Mouse (Mus musculus) midbrain, embryonic 13.5 days (tissue): Measurements from ENCODE around the gene Btnl10. TPM values are rescaled to one million over a fixed set of nuclear protein-coding genes. Genes with fewer than 3 reads are reported as not detected.

Source experiments
- ATAC-seq: fragments of 200-750 bp; cut with Nextera tagmentation; 2 replicates; pipeline ENCODE4 v1.8.0; 2017; ENCODE audit warnings: mild to moderate bottlenecking, moderate TSS enrichment, moderate library complexity
- H3K27ac ChIP-seq: fragments of 300-500 bp; sonication (generic); 2 replicates; pipeline ENCODE4 v1.5.1; 2015; ENCODE audit warnings: inconsistent platforms, mild to moderate bottlenecking, moderate library complexity
- H3K27me3 ChIP-seq: fragments of 300-500 bp; sonication (generic); 2 replicates; pipeline ENCODE4 v1.6.1; 2015; ENCODE audit warnings: mild to moderate bottlenecking, inconsistent platforms
- H3K36me3 ChIP-seq: fragments of 300-500 bp; sonication (generic); 2 replicates; pipeline ENCODE4 v1.6.1; 2015; ENCODE audit warnings: mild to moderate bottlenecking, inconsistent platforms
- H3K4me1 ChIP-seq: fragments of 300-500 bp; sonication (generic); replicated peaks from 2 replicates; pipeline ENCODE4 v1.6.1; 2015; ENCODE audit warnings: inconsistent platforms
- H3K4me2 ChIP-seq: fragments of 300-500 bp; sonication (generic); replicated peaks from 2 replicates; pipeline ENCODE4 v1.6.1; 2015; ENCODE audit warnings: moderate library complexity, mild to moderate bottlenecking, inconsistent platforms
- H3K4me3 ChIP-seq: fragments of 300-500 bp; sonication (generic); replicated peaks from 2 replicates; pipeline ENCODE4 v1.5.1; 2015; ENCODE audit warnings: mild to moderate bottlenecking, inconsistent platforms
- H3K9ac ChIP-seq: fragments of 300-500 bp; sonication (generic); replicated peaks from 2 replicates; pipeline ENCODE4 v1.6.1; 2015; ENCODE audit warnings: mild to moderate bottlenecking, inconsistent platforms
- H3K9me3 ChIP-seq: fragments of 300-500 bp; sonication (generic); 2 replicates; pipeline ENCODE4 v1.6.1; 2016; ENCODE audit warnings: mild to moderate bottlenecking, inconsistent platforms
- WGBS: fragments of 180-500 bp; shearing (Covaris S2); methylation state at CpG from one replicate; pipeline ENCODE4 v1.1.7; 2015; 5-methylcytosine and 5-hydroxymethylcytosine counted together
- microRNA-seq: library from miRNA; unstranded; fragments of <30 nt; microRNA quantifications from one replicate; pipeline ENCODE4, GENCODE M21; 2016
- polyA plus RNA-seq: library from polyadenylated mRNA; unstranded; fragments of >200 nt; fragmentation: Nextera tagmentation; extraction: Ambion mirVana; gene quantifications from 2 replicates; pipeline ENCODE4 v1.2.1, GENCODE M21; 2015

Gene Btnl10
- polyA plus RNA-seq, 1 experiment from 2014 or later, result not detected

DNA sequence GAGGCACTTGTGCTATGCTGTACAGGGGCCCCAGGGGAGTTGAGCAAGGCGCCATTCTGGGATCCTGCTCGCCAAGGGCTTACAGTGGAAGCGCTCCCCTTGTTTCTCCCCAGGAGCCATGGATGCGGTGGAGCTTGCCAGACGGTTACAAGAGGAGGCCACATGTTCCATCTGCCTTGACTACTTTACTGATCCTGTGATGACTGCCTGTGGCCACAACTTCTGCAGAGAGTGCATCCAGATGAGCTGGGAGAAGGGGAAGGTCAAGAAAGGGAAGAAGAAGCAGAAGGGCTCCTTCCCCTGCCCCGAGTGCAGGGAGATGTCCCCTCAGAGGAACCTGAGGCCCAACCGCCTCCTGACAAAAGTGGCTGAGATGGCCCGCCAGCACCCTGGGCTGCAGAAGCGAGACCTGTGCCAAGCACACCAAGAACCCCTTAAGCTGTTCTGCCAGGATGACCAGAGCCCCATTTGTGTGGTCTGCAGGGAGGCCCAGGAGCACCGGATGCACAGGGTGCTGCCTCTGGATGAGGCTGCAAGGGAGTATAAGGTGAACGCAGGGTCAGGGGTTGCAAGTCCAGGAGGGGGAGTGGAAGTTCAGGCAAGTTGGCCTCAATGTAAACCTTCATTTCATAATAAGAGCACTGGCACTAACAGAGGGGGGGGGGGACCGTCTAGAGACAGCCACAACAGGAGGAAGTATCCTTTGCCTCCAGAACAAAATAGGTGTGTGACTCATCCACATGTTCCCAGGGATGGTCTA lies 47.5 kb downstream of the Btnl10 start:
- H3K9ac ChIP-seq, result no peak overlapping the region

GRCm38 (mm10) chr11:58967346-58967745 lies 49.6 kb downstream of the Btnl10 start:
- H3K9ac ChIP-seq, result no peak overlapping the region
- peaks cover 38% of the 10 kb centered on the region for H3K36me3 ChIP-seq
- WGBS, result 100% methylated on average over 1 of the region's 1 CpGs
- no peak overlapping the region for H3K27ac ChIP-seq
- no peak for ATAC-seq
- H3K4me3 ChIP-seq, result no peak overlapping the region
- H3K4me2 ChIP-seq, result no peak overlapping the region
- H3K4me1 ChIP-seq, result peaks cover 9% of the 10 kb centered on the region
- H3K9me3 ChIP-seq, result no peaks in the 10 kb centered on the region
- peaks cover 3% of the 10 kb centered on the region; the same call in 1 of the 2 replicates for H3K27me3 ChIP-seq

More for the DNA sequence above, 47.5 kb downstream of the Btnl10 start:
- Histone ChIP-seq H3K27ac (no peak overlapping the region), H3K4me2 (no peak overlapping the region), H3K4me1 (peaks cover 12% of the 10 kb centered on the region), H3K4me3 (no peak overlapping the region), H3K36me3 (peaks cover 20% of the 10 kb centered on the region), H3K27me3 (peaks cover 12% of the 10 kb centered on the region), H3K9me3 (peaks cover 4% of the 10 kb centered on the region; the same call in 1 of the 2 replicates)
- 47% methylated on average over 12 of the region's 12 CpGs for WGBS
- ATAC-seq, result no peak

- H3K4me2 ChIP-seq, result no peak overlapping the region
- no peak overlapping the region for H3K27ac ChIP-seq
- no peak overlapping the region for H3K9ac ChIP-seq
- H3K9me3 ChIP-seq, result no peaks in the 10 kb centered on the region
- WGBS, result 82% methylated on average over 7 of the region's 7 CpGs
- ATAC-seq, result 0 out of 2 replicates have a peak, but pooled peaks have one; percentile 27
- peaks cover 9% of the 10 kb centered on the region for H3K4me1 ChIP-seq
- H3K4me3 ChIP-seq, result no peak overlapping the region
- peaks cover 38% of the 10 kb centered on the region for H3K36me3 ChIP-seq
- no peaks in the 10 kb centered on the region for H3K27me3 ChIP-seq
These were observed 50.8 kb downstream of the Btnl10 start for GRCm38 (mm10) chr11:58968551-58968950.

DNA sequence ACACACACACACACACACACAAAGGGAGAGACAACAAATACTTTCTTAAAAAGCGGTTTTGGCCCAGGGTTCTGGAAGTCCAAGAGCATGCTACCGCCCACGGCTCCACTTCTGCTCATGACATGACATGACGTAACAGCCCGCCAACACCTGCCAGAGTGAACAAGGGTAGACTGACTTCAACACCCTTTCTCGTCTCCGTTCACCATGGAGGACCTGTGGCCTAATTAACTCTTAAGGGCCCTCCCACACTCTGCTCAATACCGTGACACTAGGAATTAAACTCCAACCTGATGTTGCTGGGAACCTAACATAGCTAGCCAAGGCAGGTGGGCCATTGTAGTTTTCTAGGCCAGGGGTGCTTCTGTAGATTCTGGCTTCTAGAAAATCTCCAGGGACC lies 51.3 kb downstream of the Btnl10 start:
- peaks cover 38% of the 10 kb centered on the region for H3K36me3 ChIP-seq
- ATAC-seq, result no peak
- H3K9me3 ChIP-seq, result no peaks in the 10 kb centered on the region
- no peak overlapping the region for H3K4me2 ChIP-seq
- peaks cover 9% of the 10 kb centered on the region for H3K4me1 ChIP-seq
- H3K27me3 ChIP-seq, result no peaks in the 10 kb centered on the region
- H3K4me3 ChIP-seq, result no peak overlapping the region
- 90% methylated on average over 8 of the region's 8 CpGs for WGBS
- H3K9ac ChIP-seq, result no peak overlapping the region
- no peak overlapping the region for H3K27ac ChIP-seq

DNA sequence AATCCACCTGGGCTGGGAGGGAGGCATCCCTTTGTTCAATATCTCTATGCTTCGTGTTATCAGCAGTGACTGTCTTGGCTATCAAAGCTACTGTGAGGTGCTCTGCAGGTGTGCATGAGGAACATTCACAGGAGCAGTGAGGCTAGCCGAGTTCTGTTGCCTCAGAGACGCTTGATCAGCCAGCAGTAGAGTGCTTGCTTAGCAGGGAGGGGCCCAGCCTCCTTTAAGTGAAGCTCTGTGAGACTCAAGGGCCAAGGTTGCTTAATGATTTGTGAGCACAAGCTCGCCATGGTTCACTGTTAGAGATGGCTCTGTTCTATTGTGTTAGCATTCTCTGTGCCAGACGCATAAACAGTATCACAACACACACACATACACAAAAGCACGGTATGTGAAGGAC lies 52.0 kb downstream of the Btnl10 start:
- 81% methylated on average over 6 of the region's 6 CpGs for WGBS
- ATAC-seq, result no peak
- peaks cover 12% of the 10 kb centered on the region for H3K4me1 ChIP-seq
- no peak overlapping the region for H3K27ac ChIP-seq
- H3K36me3 ChIP-seq, result peaks cover 41% of the 10 kb centered on the region
- H3K4me3 ChIP-seq, result no peak overlapping the region
- no peaks in the 10 kb centered on the region for H3K9me3 ChIP-seq
- no peak overlapping the region for H3K9ac ChIP-seq
- no peaks in the 10 kb centered on the region for H3K27me3 ChIP-seq
- H3K4me2 ChIP-seq, result no peak overlapping the region

GRCm38 (mm10) chr11:58970831-58971530 lies 53.3 kb downstream of the Btnl10 start:
- Histone ChIP-seq H3K27ac (no peak overlapping the region), H3K9ac (no peak overlapping the region), H3K9me3 (no peaks in the 10 kb centered on the region), H3K4me1 (peaks cover 14% of the 10 kb centered on the region), H3K27me3 (no peaks in the 10 kb centered on the region), H3K36me3 (peaks cover 43% of the 10 kb centered on the region), H3K4me3 (no peak overlapping the region), H3K4me2 (no peak overlapping the region)
- WGBS, result 88% methylated on average over 21 of the region's 21 CpGs
- ATAC-seq, result no peak

DNA sequence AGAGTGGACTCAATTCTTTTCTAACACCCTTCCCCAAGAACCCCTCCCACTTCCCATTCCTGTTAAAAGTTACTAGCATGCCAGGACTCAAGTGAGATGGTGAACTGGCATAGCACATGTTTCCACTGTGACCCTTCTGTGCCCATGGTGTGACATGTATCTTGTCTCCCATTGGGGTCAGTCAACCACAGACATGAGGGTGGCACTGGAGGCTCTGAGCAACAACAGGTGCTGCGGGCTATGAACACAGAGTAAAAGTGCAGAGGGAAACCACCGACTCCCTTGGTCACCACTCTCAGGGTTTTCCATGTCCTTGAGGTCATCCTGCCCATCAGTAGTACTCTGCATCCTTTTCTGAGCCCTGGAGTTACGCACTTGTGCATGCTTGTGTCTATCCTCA lies 54.1 kb downstream of the Btnl10 start:
- H3K27me3 ChIP-seq, result no peaks in the 10 kb centered on the region
- H3K36me3 ChIP-seq, result peaks cover 43% of the 10 kb centered on the region
- H3K4me3 ChIP-seq, result no peak overlapping the region
- no peak overlapping the region for H3K4me2 ChIP-seq
- H3K4me1 ChIP-seq, result peaks cover 17% of the 10 kb centered on the region
- H3K9me3 ChIP-seq, result no peaks in the 10 kb centered on the region
- H3K27ac ChIP-seq, result no peak overlapping the region
- ATAC-seq, result no peak
- H3K9ac ChIP-seq, result no peak overlapping the region
- WGBS, result 94% methylated on average over 3 of the region's 3 CpGs

DNA sequence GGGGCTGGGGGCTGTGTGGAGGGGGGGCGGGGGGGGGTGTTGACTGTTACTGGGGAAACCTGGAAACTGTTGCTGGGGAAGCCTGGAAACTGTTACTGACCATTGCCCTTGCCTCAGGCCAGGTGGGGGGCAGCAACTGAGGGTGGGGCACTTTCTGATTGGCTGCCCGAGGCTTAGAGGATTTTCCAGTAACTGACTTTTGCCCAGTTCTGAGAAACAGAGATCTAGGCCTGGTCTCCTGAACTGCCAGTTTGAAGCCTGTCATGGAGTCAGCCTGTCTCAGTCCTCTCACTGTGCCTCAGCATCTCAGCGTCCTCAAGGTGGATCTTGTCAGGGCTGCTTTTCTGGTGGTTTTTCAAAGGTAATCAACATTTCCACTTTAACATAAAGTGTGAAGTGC lies 56.7 kb downstream of the Btnl10 start:
- Histone ChIP-seq H3K27ac (no peak overlapping the region), H3K36me3 (peaks cover 32% of the 10 kb centered on the region), H3K4me3 (no peak overlapping the region), H3K9me3 (no peaks in the 10 kb centered on the region), H3K9ac (no peak overlapping the region), H3K4me2 (no peak overlapping the region), H3K4me1 (peaks cover 34% of the 10 kb centered on the region), H3K27me3 (no peaks in the 10 kb centered on the region)
- ATAC-seq, result no peak
- WGBS, result 85% methylated on average over 3 of the region's 3 CpGs

Small RNA genes lying within 50 kb of the gene (microRNA-seq; reads per million reads assigned to microRNA genes)
- gene Gm44313, result not detected

Other genes starting within 250 kb of the Btnl10 start
- gene Olfr320, start 236.8 kb upstream of the Btnl10 start, polyA plus RNA-seq, result not detected in 2 replicates
- gene Olfr319, start 218.7 kb upstream of the Btnl10 start, polyA plus RNA-seq, result not detected in 2 replicates
- gene Olfr318, start 193.9 kb upstream of the Btnl10 start, polyA plus RNA-seq, result not detected in 2 replicates
- 0.12 and 0.23 TPM in 2 replicates for gene Olfr317, start 178.7 kb upstream of the Btnl10 start, polyA plus RNA-seq
- not detected in 2 replicates for gene Olfr316, start 165.2 kb upstream of the Btnl10 start, polyA plus RNA-seq
- not detected in 2 replicates for gene Olfr315, start 144.7 kb upstream of the Btnl10 start, polyA plus RNA-seq
- not detected in 2 replicates for gene Olfr314, start 135.0 kb upstream of the Btnl10 start, polyA plus RNA-seq
- 2.4 and 7.3 TPM in 2 replicates for gene Fam183b, start 115.9 kb upstream of the Btnl10 start, polyA plus RNA-seq
- 0.10 TPM in 1 of 2 replicates, not detected in the other for gene Olfr313, start 102.9 kb upstream of the Btnl10 start, polyA plus RNA-seq
- not detected in 2 replicates for gene Olfr312, start 88.7 kb upstream of the Btnl10 start, polyA plus RNA-seq
- gene Olfr311, start 78.7 kb upstream of the Btnl10 start, polyA plus RNA-seq, result not detected in 2 replicates
- gene Gm12258, start 70.8 kb upstream of the Btnl10 start, polyA plus RNA-seq, result 18.5 and 21.3 TPM in 2 replicates
- 12.7 and 14.0 TPM in 2 replicates for gene 2810021J22Rik, start 50.7 kb upstream of the Btnl10 start, polyA plus RNA-seq
- gene Zfp39, start 13.7 kb upstream of the Btnl10 start, polyA plus RNA-seq, result 4.4 and 5.2 TPM in 2 replicates
- 453 and 491 TPM in 2 replicates for gene Rnf187, start 21.0 kb downstream of the Btnl10 start, polyA plus RNA-seq
- 383 and 402 TPM in 2 replicates for gene Hist3h2ba, start 31.0 kb downstream of the Btnl10 start, polyA plus RNA-seq
- 149 and 155 TPM in 2 replicates for gene Hist3h2a, start 36.8 kb downstream of the Btnl10 start, polyA plus RNA-seq
- gene Trim17, start 36.8 kb downstream of the Btnl10 start, polyA plus RNA-seq, result 1.1 and 1.3 TPM in 2 replicates
- gene Trim11, start 60.2 kb downstream of the Btnl10 start, polyA plus RNA-seq, result 18.7 and 21.9 TPM in 2 replicates
- 0.04 and 0.08 TPM in 2 replicates for gene Obscn, start 218.5 kb downstream of the Btnl10 start, polyA plus RNA-seq
- gene Iba57, start 245.8 kb downstream of the Btnl10 start, polyA plus RNA-seq, result 7.2 and 7.6 TPM in 2 replicates